Mouse (Mus musculus) sigmoid colon, adult 10 weeks (tissue): ENCODE measurements around the gene Tbc1d7. TPM values are rescaled to one million over a fixed set of nuclear protein-coding genes. Genes with fewer than 3 reads are reported as not detected.

ENCODE experiments used
- polyA plus RNA-seq: library from polyadenylated mRNA; stranded (reverse); fragments of 350-450 nt; fragmentation: Illumina TruSeq; extraction: RNeasy Lipid Tissue Mini Kit (QIAGEN cat#74804); gene quantifications from one replicate; pipeline ENCODE4 v1.2.3, GENCODE M21; 2014; ENCODE audit warnings: low read depth, low replicate concordance

The Tbc1d7 gene
- polyA plus RNA-seq: 3.5 TPM

GRCm38 (mm10) chr13:43171020-43171710 lies at the start of gene Tbc1d7:
Gene Tbc1d7, minus strand, starts transcription at chr13:43171501.

Other genes starting within 250 kb of the Tbc1d7 start
- gene Gfod1, start 132.7 kb upstream of the Tbc1d7 start, polyA plus RNA-seq: 2.8 TPM
- gene Sirt5, start 194.0 kb upstream of the Tbc1d7 start, polyA plus RNA-seq: 11.2 TPM
- gene Nol7, start 226.9 kb upstream of the Tbc1d7 start, polyA plus RNA-seq: 312 TPM